Comparison of ENCODE assay signal across 25 mouse cellular contexts in genomic region chr2:36736226-36736625, GRCm38 (mm10). TPM values are rescaled to one million over a fixed set of nuclear protein-coding genes. Genes with fewer than 3 reads are reported as not detected.
DNase-seq lines count a peak whose midpoint lies in the region; ATAC-seq and TF ChIP-seq lines count a peak whose summit lies in the region.
"Had no signal": no experiment of that assay in that cellular context is flagged by ENCODE, and none has a peak within 500 bp of the region (broad histone marks: within the 10 kb centered on the region; RNA-seq: fewer than 3 reads in every experiment).

No protein-coding gene starts in this region.

- H3K4me1 ChIP-seq in liver, adult 2 months (ENCODE audit: control insufficient read depth, insufficient read depth, low read length): no peaks in the 10 kb centered on the region
- no peaks in the 10 kb centered on the region for H3K4me1 ChIP-seq in liver, embryonic 12.5 days
- H3K4me1 ChIP-seq: embryonic facial prominence, embryonic 13.5 days; heart, embryonic 10.5 days; hindbrain, embryonic 12.5 days; limb, embryonic 15.5 days; neural tube, embryonic 12.5 days had no signal

- no peak overlapping the region for H3K9ac ChIP-seq in liver, adult 2 months (ENCODE audit: low read depth, low read length)
- H3K9ac ChIP-seq in liver, embryonic 12.5 days: no peak overlapping the region
- H3K9ac ChIP-seq: embryonic facial prominence, embryonic 13.5 days; forebrain, postnatal 0 days; hindbrain, embryonic 12.5 days; limb, embryonic 15.5 days; neural tube, embryonic 12.5 days had no signal

- no peak overlapping the region for H3K27ac ChIP-seq in liver, adult 2 months (replicated peaks; ENCODE audit: insufficient read depth, low read depth, low read length)
- H3K27ac ChIP-seq in liver, embryonic 12.5 days: no peak overlapping the region
- H3K27ac ChIP-seq: embryonic facial prominence, embryonic 13.5 days; gastrocnemius, adult 2 months; heart, embryonic 10.5 days; hindbrain, embryonic 12.5 days; limb, embryonic 15.5 days; neural tube, embryonic 12.5 days had no signal

- H3K4me2 ChIP-seq in liver, embryonic 12.5 days: no peak overlapping the region
- H3K4me2 ChIP-seq: embryonic facial prominence, embryonic 13.5 days; hindbrain, embryonic 12.5 days; limb, embryonic 15.5 days; neural tube, embryonic 12.5 days had no signal

- H3K27me3 ChIP-seq in liver, adult 2 months (ENCODE audit: control insufficient read depth, insufficient read depth, low read length): no peaks in the 10 kb centered on the region
- no peaks in the 10 kb centered on the region for H3K27me3 ChIP-seq in liver, embryonic 12.5 days (replicated peaks)
- H3K27me3 ChIP-seq: embryonic facial prominence, embryonic 13.5 days; hindbrain, embryonic 12.5 days; limb, embryonic 15.5 days; neural tube, embryonic 12.5 days had no signal

- no peak overlapping the region for H3K4me3 ChIP-seq in liver, adult 2 months (ENCODE audit: insufficient read depth, low read depth, low read length)
- no peak overlapping the region for H3K4me3 ChIP-seq in liver, embryonic 12.5 days
- H3K4me3 ChIP-seq: embryonic facial prominence, embryonic 13.5 days; gastrocnemius, adult 2 months; heart, embryonic 10.5 days; hindbrain, embryonic 12.5 days; limb, embryonic 15.5 days; neural tube, embryonic 12.5 days had no signal

- no peaks in the 10 kb centered on the region for H3K79me2 ChIP-seq in liver, adult 2 months (ENCODE audit: control insufficient read depth, insufficient read depth, low read length)

- no peak for ATAC-seq in liver, embryonic 12.5 days
- ATAC-seq: forebrain, postnatal 0 days had no signal

- TF ChIP-seq POLR2A in liver, adult 2 months (IDR thresholded peaks at IDR 0.05; ENCODE audit: extremely low read depth, insufficient read depth, low read length): no peak

- no peaks in the 10 kb centered on the region for H3K36me3 ChIP-seq in liver, adult 2 months (ENCODE audit: control insufficient read depth, insufficient read depth, low read length)
- no peaks in the 10 kb centered on the region for H3K36me3 ChIP-seq in liver, embryonic 12.5 days
- H3K36me3 ChIP-seq: embryonic facial prominence, embryonic 13.5 days; heart, embryonic 10.5 days; hindbrain, embryonic 12.5 days; limb, embryonic 15.5 days; neural tube, embryonic 12.5 days had no signal

- 0 out of 2 replicates have a peak, but pooled peaks cover 3% of the 10 kb centered on the region for H3K9me3 ChIP-seq in liver, embryonic 12.5 days (replicated peaks)
- H3K9me3 ChIP-seq: heart, embryonic 10.5 days; hindbrain, embryonic 12.5 days; limb, embryonic 15.5 days had no signal

- TF ChIP-seq CTCF in liver, adult 2 months (IDR thresholded peaks at IDR 0.05; ENCODE audit: low read depth, low read length): no peak

- peak; percentile 3 for DNase-seq in cerebellum, adult 8-10 months
- DNase-seq in cerebellum, postnatal 36 days: no peak
- DNase-seq in liver, adult 2 months (ENCODE audit: extremely low read depth, low read depth, low spot score): peak; percentile 15
- peak; percentile 60 for DNase-seq in ES-CJ7 (ENCODE audit: low read depth, low spot score)
- peak; percentile 3 for DNase-seq in brain, adult 2 months (ENCODE audit: low read depth, low spot score)
- no peak for DNase-seq in natural killer cell, adult 2 months (ENCODE audit: low spot score in 2 of 2)
- no peak for DNase-seq in layer of hippocampus, adult 11-12 months (ENCODE audit: low spot score)
- DNase-seq: adrenal gland, adult 2 months; forebrain, postnatal 0 days; gastrocnemius, adult 2 months; heart, postnatal 10 days; lung, adult 18-20 months; right cerebral cortex, postnatal 14 days had no signal

- 45% methylated on average over 3 of the region's 3 CpGs for WGBS in liver, adult 2 months
- 36% methylated on average over 3 of the region's 3 CpGs for WGBS in liver, embryonic 12.5 days (ENCODE audit: insufficient replicate concordance)

RNA-seq across cellular contexts. Expression of gene Olfr347, which starts 4.5 kb away (rescaled TPM):
- total RNA-seq in liver, adult 2 months (2014; rRNA removed): not detected in 2 replicates
- not detected in 2 replicates for polyA plus RNA-seq in liver, adult 2 months (2012; rRNA removed)
- not detected in 2 replicates for polyA plus RNA-seq in liver, embryonic 12.5 days (2016; fragmentation: Nextera tagmentation; extraction: Ambion mirVana)
- total RNA-seq: adrenal gland, adult 2 months; forebrain, postnatal 0 days; gastrocnemius, adult 2 months; heart, postnatal 10 days; layer of hippocampus, postnatal 25 days; left cerebral cortex, postnatal 25 days; megakaryocyte-erythroid progenitor cell, adult 5-6 weeks had no signal
- polyA plus RNA-seq: adrenal gland, adult 2 months; embryonic facial prominence, embryonic 13.5 days; forebrain, postnatal 0 days; heart, embryonic 10.5 days; hindbrain, embryonic 12.5 days; intestine, embryonic 14.5 days; limb, embryonic 15.5 days; neural tube, embryonic 12.5 days; spleen, adult 2 months; stomach, embryonic 16.5 days had no signal

RNA-seq across cellular contexts. Expression of gene Olfr348, which starts 47.9 kb away (rescaled TPM):
- not detected in 2 replicates for total RNA-seq in liver, adult 2 months (2014; rRNA removed)
- not detected in 2 replicates for polyA plus RNA-seq in liver, adult 2 months (2012; rRNA removed)
- polyA plus RNA-seq in liver, embryonic 12.5 days (2016; fragmentation: Nextera tagmentation; extraction: Ambion mirVana): not detected in 2 replicates
- total RNA-seq: adrenal gland, adult 2 months; forebrain, postnatal 0 days; gastrocnemius, adult 2 months; heart, postnatal 10 days; layer of hippocampus, postnatal 25 days; left cerebral cortex, postnatal 25 days; megakaryocyte-erythroid progenitor cell, adult 5-6 weeks had no signal
- polyA plus RNA-seq: adrenal gland, adult 2 months; embryonic facial prominence, embryonic 13.5 days; forebrain, postnatal 0 days; heart, embryonic 10.5 days; hindbrain, embryonic 12.5 days; intestine, embryonic 14.5 days; limb, embryonic 15.5 days; neural tube, embryonic 12.5 days; spleen, adult 2 months; stomach, embryonic 16.5 days had no signal

RNA-seq across cellular contexts. Expression of gene Olfr346, which starts 50.6 kb away (rescaled TPM):
- not detected in 2 replicates for total RNA-seq in liver, adult 2 months (2014; rRNA removed)
- not detected in 2 replicates for polyA plus RNA-seq in liver, adult 2 months (2012; rRNA removed)
- not detected in 2 replicates for polyA plus RNA-seq in liver, embryonic 12.5 days (2016; fragmentation: Nextera tagmentation; extraction: Ambion mirVana)
- total RNA-seq: adrenal gland, adult 2 months; forebrain, postnatal 0 days; gastrocnemius, adult 2 months; heart, postnatal 10 days; layer of hippocampus, postnatal 25 days; left cerebral cortex, postnatal 25 days; megakaryocyte-erythroid progenitor cell, adult 5-6 weeks had no signal
- polyA plus RNA-seq: adrenal gland, adult 2 months; embryonic facial prominence, embryonic 13.5 days; forebrain, postnatal 0 days; heart, embryonic 10.5 days; hindbrain, embryonic 12.5 days; intestine, embryonic 14.5 days; limb, embryonic 15.5 days; neural tube, embryonic 12.5 days; spleen, adult 2 months; stomach, embryonic 16.5 days had no signal

RNA-seq across cellular contexts. Expression of gene Olfr50, which starts 54.1 kb away (rescaled TPM):
- not detected in 2 replicates for total RNA-seq in liver, adult 2 months (2014; rRNA removed)
- polyA plus RNA-seq in liver, adult 2 months (2012; rRNA removed): not detected in 2 replicates
- not detected in 2 replicates for polyA plus RNA-seq in liver, embryonic 12.5 days (2016; fragmentation: Nextera tagmentation; extraction: Ambion mirVana)
- total RNA-seq: adrenal gland, adult 2 months; forebrain, postnatal 0 days; gastrocnemius, adult 2 months; heart, postnatal 10 days; layer of hippocampus, postnatal 25 days; left cerebral cortex, postnatal 25 days; megakaryocyte-erythroid progenitor cell, adult 5-6 weeks had no signal
- polyA plus RNA-seq: adrenal gland, adult 2 months; embryonic facial prominence, embryonic 13.5 days; forebrain, postnatal 0 days; heart, embryonic 10.5 days; hindbrain, embryonic 12.5 days; intestine, embryonic 14.5 days; limb, embryonic 15.5 days; neural tube, embryonic 12.5 days; spleen, adult 2 months; stomach, embryonic 16.5 days had no signal

Comparison
In these comparisons a context has a peak if more than half of its experiments do, and no peak if none do; other contexts are left out.
1. DNase-seq: peak in cerebellum, adult 8-10 months (single experiment), liver, adult 2 months (single experiment), ES-CJ7 (single experiment) and brain, adult 2 months (single experiment); none in cerebellum, postnatal 36 days (0 of 2), natural killer cell, adult 2 months (0 of 2) and layer of hippocampus, adult 11-12 months (single experiment).